Mouse (Mus musculus): ENCODE data around the gene Siah3. TPM values are rescaled to one million over a fixed set of nuclear protein-coding genes. Genes with fewer than 3 reads are reported as not detected.

Gene Siah3
- total and polyA plus RNA-seq, 2 experiments from 2014 or later = 3.3 to 6.1 TPM

- Histone ChIP-seq H3K36me3 (ENCODE audit: insufficient read depth) (no peaks in the 10 kb centered on the region), H3K9me3 (ENCODE audit: low read length) (no peaks in the 10 kb centered on the region), H3K4me1 (ENCODE audit: insufficient read depth) (peaks cover 14% of the 10 kb centered on the region), H3K9ac (no peak overlapping the region), H3K27ac (ENCODE audit: low read depth, low read length) (peak overlapping the region; percentile 70; the same call in 1 of the 2 replicates), H3K4me2 (ENCODE audit: low read depth) (peak overlapping the region; percentile 83), H3K4me3 (ENCODE audit: low read depth, low read length) (0 out of 2 replicates have a peak overlapping the region, but pooled peaks have one; percentile 53), H3K27me3 (ENCODE audit: insufficient read depth, low read length) (no peaks in the 10 kb centered on the region)
- TF ChIP-seq CTCF (IDR thresholded peaks at IDR 0.05; ENCODE audit: low read depth) = no peak
- ATAC-seq (no peak), DNase-seq (peak; percentile 61)
- 2% methylated on average over 4 of the region's 4 CpGs for WGBS
Measured at GRCm38 (mm10) chr14:75454716-75455115, 1.1 kb upstream of the Siah3 start.

GRCm38 (mm10) chr14:75455361-75455742 is 430 bp upstream of the Siah3 start:
- no peak for TF ChIP-seq CTCF (IDR thresholded peaks at IDR 0.05; ENCODE audit: low read depth)
- Histone ChIP-seq H3K27ac (ENCODE audit: low read depth, low read length) (peak overlapping the region; percentile 70), H3K9me3 (ENCODE audit: low read length) (no peaks in the 10 kb centered on the region), H3K36me3 (ENCODE audit: insufficient read depth) (no peaks in the 10 kb centered on the region), H3K9ac (peak overlapping the region; percentile 53; the same call in 1 of the 2 replicates), H3K4me3 (ENCODE audit: low read depth, low read length) (peak overlapping the region; percentile 53), H3K27me3 (ENCODE audit: insufficient read depth, low read length) (no peaks in the 10 kb centered on the region), H3K4me1 (ENCODE audit: insufficient read depth) (peaks cover 15% of the 10 kb centered on the region), H3K4me2 (ENCODE audit: low read depth) (peak overlapping the region; percentile 83)
- DNase-seq = peak; percentile 67
- WGBS = 9% methylated on average over 3 of the region's 3 CpGs
- ATAC-seq = peak; percentile 23; the same call in 1 of the 2 replicates

- TF ChIP-seq CTCF (IDR thresholded peaks at IDR 0.05; ENCODE audit: low read depth) = peak; percentile 72
Measured at GRCm38 (mm10) chr14:75456489-75457220, 873 bp downstream of the Siah3 start.

GRCm38 (mm10) chr14:75457221-75457600 is 1.4 kb downstream of the Siah3 start:
- H3K27ac ChIP-seq (ENCODE audit: low read depth, low read length) = peak overlapping the region; percentile 78
- H3K4me3 ChIP-seq (ENCODE audit: low read depth, low read length) = peak overlapping the region; percentile 53
- H3K9me3 ChIP-seq (ENCODE audit: low read length) = no peaks in the 10 kb centered on the region
- DNase-seq (no peak), ATAC-seq (peak; percentile 13)
- H3K4me1 ChIP-seq (ENCODE audit: insufficient read depth) = peaks cover 15% of the 10 kb centered on the region
- H3K27me3 ChIP-seq (ENCODE audit: insufficient read depth, low read length) = no peaks in the 10 kb centered on the region
- TF ChIP-seq CTCF (IDR thresholded peaks at IDR 0.05; ENCODE audit: low read depth) = no peak
- WGBS = 8% methylated on average over 8 of the region's 8 CpGs
- H3K9ac ChIP-seq = peak overlapping the region; percentile 62
- H3K4me2 ChIP-seq (ENCODE audit: low read depth) = peak overlapping the region; percentile 83
- H3K36me3 ChIP-seq (ENCODE audit: insufficient read depth) = no peaks in the 10 kb centered on the region

More at GRCm38 (mm10) chr14:75456489-75457220, 873 bp downstream of the Siah3 start:
- no peaks in the 10 kb centered on the region for H3K36me3 ChIP-seq (ENCODE audit: insufficient read depth)
- ATAC-seq = peak; percentile 80
- H3K4me2 ChIP-seq (ENCODE audit: low read depth) = peak overlapping the region; percentile 83
- peak; percentile 82 for DNase-seq
- peak overlapping the region; percentile 53 for H3K4me3 ChIP-seq (ENCODE audit: low read depth, low read length)
- peaks cover 15% of the 10 kb centered on the region for H3K4me1 ChIP-seq (ENCODE audit: insufficient read depth)
- no peaks in the 10 kb centered on the region for H3K27me3 ChIP-seq (ENCODE audit: insufficient read depth, low read length)
- H3K9me3 ChIP-seq (ENCODE audit: low read length) = no peaks in the 10 kb centered on the region
- peak overlapping the region; percentile 78 for H3K27ac ChIP-seq (ENCODE audit: low read depth, low read length)
- H3K9ac ChIP-seq = peak overlapping the region; percentile 62
- WGBS = 2% methylated on average over 13 of the region's 13 CpGs

- no peaks in the 10 kb centered on the region for H3K9me3 ChIP-seq (ENCODE audit: low read length)
- H3K27ac ChIP-seq (ENCODE audit: low read depth, low read length) = peak overlapping the region; percentile 41; the same call in 1 of the 2 replicates
- no peak overlapping the region for H3K4me3 ChIP-seq (ENCODE audit: low read depth, low read length)
- WGBS = 65% methylated on average over 10 of the region's 10 CpGs
- peaks cover 15% of the 10 kb centered on the region for H3K4me1 ChIP-seq (ENCODE audit: insufficient read depth)
- peak overlapping the region; percentile 83 for H3K4me2 ChIP-seq (ENCODE audit: low read depth)
- TF ChIP-seq CTCF (IDR thresholded peaks at IDR 0.05; ENCODE audit: low read depth) = no peak
- DNase-seq (no peak), ATAC-seq (no peak)
- H3K9ac ChIP-seq = 0 out of 2 replicates have a peak overlapping the region, but pooled peaks have one; percentile 2
- no peaks in the 10 kb centered on the region for H3K36me3 ChIP-seq (ENCODE audit: insufficient read depth)
- H3K27me3 ChIP-seq (ENCODE audit: insufficient read depth, low read length) = no peaks in the 10 kb centered on the region
Measured at GRCm38 (mm10) chr14:75459431-75459830, 3.6 kb downstream of the Siah3 start.

GRCm38 (mm10) chr14:75459991-75460390 is 4.2 kb downstream of the Siah3 start:
- peaks cover 11% of the 10 kb centered on the region for H3K4me1 ChIP-seq (ENCODE audit: insufficient read depth)
- DNase-seq (peak; percentile 83), ATAC-seq (peak; percentile 32)
- H3K9me3 ChIP-seq (ENCODE audit: low read length) = no peaks in the 10 kb centered on the region
- 10% methylated on average over 3 of the region's 3 CpGs for WGBS
- no peaks in the 10 kb centered on the region for H3K36me3 ChIP-seq (ENCODE audit: insufficient read depth)
- no peak overlapping the region for H3K4me3 ChIP-seq (ENCODE audit: low read depth, low read length)
- H3K9ac ChIP-seq = 0 out of 2 replicates have a peak overlapping the region, but pooled peaks have one; percentile 2
- no peak for TF ChIP-seq CTCF (IDR thresholded peaks at IDR 0.05; ENCODE audit: low read depth)
- H3K27ac ChIP-seq (ENCODE audit: low read depth, low read length) = peak overlapping the region; percentile 46; the same call in 1 of the 2 replicates
- H3K27me3 ChIP-seq (ENCODE audit: insufficient read depth, low read length) = no peaks in the 10 kb centered on the region
- H3K4me2 ChIP-seq (ENCODE audit: low read depth) = peak overlapping the region; percentile 83

- H3K4me1 ChIP-seq (ENCODE audit: insufficient read depth) = peaks cover 10% of the 10 kb centered on the region
- peak overlapping the region; percentile 46; the same call in 1 of the 2 replicates for H3K27ac ChIP-seq (ENCODE audit: low read depth, low read length)
- H3K4me3 ChIP-seq (ENCODE audit: low read depth, low read length) = no peak overlapping the region
- no peaks in the 10 kb centered on the region for H3K36me3 ChIP-seq (ENCODE audit: insufficient read depth)
- no peak overlapping the region for H3K9ac ChIP-seq
- no peaks in the 10 kb centered on the region for H3K9me3 ChIP-seq (ENCODE audit: low read length)
- no peak for DNase-seq
- H3K4me2 ChIP-seq (ENCODE audit: low read depth) = peak overlapping the region; percentile 83; the same call in 1 of the 2 replicates
- WGBS = 4% methylated on average over 3 of the region's 3 CpGs
- H3K27me3 ChIP-seq (ENCODE audit: insufficient read depth, low read length) = no peaks in the 10 kb centered on the region
- no peak for ATAC-seq
- no peak for TF ChIP-seq CTCF (IDR thresholded peaks at IDR 0.05; ENCODE audit: low read depth)
Measured at GRCm38 (mm10) chr14:75460436-75460835, 4.7 kb downstream of the Siah3 start.

Measured in forebrain, postnatal 0 days (tissue).